Mouse (Mus musculus) kidney, postnatal 4 days (tissue): ENCODE measurements around the gene Gm10037.

Experiments used
- DNase-seq, 2 experiments: peaks; one replicate each; pipeline ENCODE4 v3.0.0; 2021; ENCODE audit warnings: mixed read lengths in 2 of 2

Gm10037 gene

DNA sequence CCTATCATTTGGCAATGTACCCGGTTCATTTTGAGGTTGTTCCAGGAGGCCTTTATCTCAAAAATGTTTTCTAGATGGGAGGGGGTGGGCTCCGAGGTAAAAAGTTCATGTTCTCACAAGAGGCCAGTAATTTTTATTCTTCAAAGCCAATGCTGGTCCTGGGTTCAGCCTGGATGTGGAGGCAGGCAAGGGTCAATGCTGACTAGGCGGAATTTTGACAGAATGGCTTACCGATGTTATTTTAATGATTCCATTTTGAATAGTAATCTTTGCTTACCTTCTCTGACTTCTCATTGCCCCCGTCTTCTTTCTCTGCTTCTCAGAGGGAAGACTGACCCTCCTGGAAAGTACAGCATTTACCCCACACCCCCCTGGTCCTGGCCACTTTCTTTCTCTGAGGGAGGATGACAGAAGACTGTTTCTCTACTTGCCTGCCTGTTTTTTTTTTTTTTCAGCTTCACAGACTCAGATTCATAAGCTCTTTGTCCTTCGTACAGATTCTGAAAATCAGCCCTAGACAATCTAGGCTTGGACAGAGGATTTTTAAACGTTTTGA, 45.9 kb downstream of the Gm10037 start:
- DNase-seq, result no peak

DNA sequence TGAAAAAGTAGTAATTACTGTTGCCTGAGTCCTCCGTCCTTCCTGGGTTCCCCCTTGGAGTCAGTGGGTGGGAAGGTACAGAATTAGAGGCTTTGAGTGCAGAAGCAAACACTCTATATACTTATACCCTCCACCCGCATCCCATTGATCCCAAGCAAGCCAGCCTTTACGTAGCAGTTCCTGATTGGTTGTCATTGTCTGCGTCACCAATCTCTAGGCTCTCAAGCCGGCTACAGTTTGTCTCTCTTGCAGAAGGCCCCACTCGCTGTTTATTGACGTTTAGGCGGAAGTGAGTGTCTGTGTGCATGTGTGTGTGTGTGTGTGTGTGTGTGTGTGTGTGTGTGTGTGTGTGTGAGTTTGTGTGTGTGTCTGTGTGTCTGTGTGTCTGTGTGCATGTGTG, 53.1 kb downstream of the Gm10037 start:
- DNase-seq, result no peak
